Mouse (Mus musculus): ENCODE data around the gene Clasrp.

DNA sequence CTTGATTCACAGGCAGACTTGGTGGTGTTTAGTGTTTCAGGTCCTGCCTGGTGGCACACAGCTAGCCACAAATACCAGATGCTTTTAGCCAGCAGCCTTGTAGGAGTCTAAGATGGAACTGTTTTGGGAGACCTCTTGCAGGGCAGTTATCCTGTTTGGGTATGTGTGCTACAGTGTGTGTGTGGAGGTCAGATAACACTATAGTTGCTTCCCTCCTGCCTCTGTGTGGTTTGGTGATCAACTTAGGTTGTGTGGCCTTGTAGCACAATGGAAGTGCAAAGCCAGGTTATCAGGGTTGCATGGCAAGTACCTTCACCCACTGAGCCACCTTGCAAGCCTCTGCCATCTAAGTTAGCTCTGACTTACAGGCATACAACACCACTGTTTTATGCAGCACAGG, 28.4 kb upstream of the Clasrp start:
- no peak for TF ChIP-seq EP300 (optimal IDR thresholded peaks at IDR 0.05)
- no peak for TF ChIP-seq CTCF (IDR thresholded peaks at IDR 0.05; ENCODE audit: low read depth)
